Mouse (Mus musculus): ENCODE measurements around the gene Olfr1260.

Gene Olfr1260

DNA sequence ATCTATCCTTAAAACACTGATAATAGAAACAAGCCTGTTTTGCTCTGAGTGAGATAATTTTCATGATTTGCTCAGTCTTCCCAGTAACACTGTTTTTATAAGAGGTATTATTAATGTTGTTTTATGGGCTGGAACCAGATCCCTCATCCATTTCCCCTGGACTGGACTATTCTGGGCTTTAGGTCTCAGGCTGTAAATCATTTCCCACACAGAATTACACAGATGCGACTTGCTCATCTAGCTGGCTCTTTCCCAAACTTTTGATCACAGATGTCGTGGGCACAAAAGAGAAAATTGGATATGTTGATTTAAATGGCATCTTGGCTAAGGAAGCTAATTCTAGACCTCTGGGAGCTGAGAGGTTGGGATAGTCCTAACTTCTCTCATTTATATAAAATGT is at the start of gene Olfr1260:
Gene Olfr1260, plus strand, starts transcription at position 157 of the 400 bp plus-strand sequence.
- no peak for DNase-seq

DNA sequence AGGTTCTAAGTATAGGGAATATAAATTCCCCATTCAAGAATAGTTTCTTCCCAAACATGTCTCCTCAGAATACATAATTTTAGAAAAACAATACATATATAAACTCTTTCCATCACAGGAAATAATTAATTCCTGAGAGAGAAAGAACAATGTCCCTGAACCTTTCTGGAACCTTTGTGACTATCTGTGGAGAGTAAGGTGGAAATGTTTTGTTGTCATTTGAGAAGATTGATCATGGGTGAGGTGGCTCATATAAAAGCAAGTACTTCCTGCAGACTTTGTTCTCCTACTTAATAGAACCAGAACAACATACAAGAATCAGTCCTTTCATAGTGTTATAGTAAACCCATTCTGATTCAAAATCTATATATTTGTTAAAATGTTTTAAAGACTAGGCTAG is 47.1 kb upstream of the Olfr1260 start, which contains the start of gene Olfr1258:
Gene Olfr1258, plus strand, starts transcription at position 301 of the 400 bp plus-strand sequence.
- no peak for DNase-seq

DNA sequence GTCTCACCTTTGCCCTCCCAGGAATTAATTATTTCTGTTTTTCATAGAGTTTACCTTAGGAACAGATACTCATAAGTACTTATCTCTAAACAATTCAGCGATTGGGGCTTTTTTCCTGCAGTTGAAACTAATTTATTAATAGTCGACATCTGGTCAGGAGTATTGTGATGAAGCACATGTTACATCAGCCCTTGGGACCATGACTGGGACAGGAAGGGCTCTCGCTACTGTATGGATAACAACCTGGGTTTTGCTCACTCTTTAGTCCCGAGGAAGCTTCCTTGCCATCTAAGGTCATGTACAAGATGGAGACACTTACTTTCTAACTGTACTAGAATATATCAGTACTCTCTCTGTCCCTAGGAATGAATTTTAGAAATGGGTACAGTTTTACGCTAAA is 25.6 kb upstream of the Olfr1260 start, which contains the start of gene Olfr1259:
Gene Olfr1259, minus strand, starts transcription at position 101 of the 400 bp plus-strand sequence.
- no peak for DNase-seq

DNA sequence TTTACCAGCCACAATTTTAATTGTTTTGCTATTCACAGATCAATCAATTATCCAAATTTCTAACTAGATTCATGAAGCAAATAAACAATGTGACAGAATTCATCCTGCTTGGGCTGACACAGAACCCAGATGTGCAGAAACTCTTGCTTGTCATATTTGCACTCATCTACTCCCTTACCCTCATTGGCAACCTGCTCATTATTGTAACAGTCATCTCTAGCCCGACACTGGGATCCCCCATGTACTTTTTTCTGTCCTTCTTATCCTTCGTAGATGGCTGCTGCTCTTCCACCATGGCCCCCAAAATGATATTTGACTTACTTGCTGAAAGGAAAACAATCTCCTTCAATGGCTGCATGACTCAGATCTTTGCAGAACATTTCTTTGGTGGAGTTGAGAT is 3.6 kb downstream of the Olfr1260 start:
- DNase-seq: no peak

DNA sequence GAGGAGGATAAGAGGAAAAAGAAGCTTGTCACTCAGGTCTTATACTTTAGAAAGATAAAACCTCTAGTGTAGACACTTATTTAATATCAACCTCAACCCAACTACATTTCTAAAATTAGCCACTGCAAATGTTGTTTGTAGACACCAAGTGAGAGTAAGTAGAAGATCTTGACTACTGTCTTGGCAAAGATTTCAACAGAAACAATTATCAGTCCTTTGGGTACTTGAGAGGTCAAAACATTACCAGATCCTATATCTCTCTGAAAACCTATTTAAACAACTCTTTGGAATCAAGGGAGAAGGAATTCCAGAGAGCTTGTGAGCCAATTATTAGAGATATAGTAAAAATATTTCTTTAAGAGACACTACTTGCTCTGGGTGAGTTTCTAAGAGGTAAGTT is 16.8 kb downstream of the Olfr1260 start, which contains the start of gene Olfr1261:
Gene Olfr1261, plus strand, starts transcription at position 301 of the 400 bp plus-strand sequence.
- DNase-seq: no peak

DNA sequence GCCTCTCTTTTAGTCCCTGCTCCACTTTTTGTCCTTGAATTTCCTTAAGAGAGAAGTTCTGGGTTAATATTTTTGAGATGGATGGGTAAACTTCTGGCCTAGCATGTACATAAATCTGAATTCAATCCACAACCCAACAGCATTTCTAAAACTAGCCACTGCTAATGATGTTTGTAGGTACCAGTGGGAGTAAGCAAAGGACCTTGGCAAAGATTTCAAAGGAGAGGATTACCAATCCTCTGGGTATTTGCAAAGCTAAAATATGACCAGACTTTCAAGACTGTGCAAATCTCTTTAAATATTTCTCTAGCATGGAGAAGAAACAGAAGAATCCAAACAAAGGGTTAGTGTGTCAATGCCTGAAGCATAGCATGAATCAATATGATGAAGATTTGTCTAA is 25.7 kb downstream of the Olfr1260 start, which contains the start of gene Olfr1262:
Gene Olfr1262, plus strand, starts transcription at position 301 of the 400 bp plus-strand sequence.
- no peak for DNase-seq

DNA sequence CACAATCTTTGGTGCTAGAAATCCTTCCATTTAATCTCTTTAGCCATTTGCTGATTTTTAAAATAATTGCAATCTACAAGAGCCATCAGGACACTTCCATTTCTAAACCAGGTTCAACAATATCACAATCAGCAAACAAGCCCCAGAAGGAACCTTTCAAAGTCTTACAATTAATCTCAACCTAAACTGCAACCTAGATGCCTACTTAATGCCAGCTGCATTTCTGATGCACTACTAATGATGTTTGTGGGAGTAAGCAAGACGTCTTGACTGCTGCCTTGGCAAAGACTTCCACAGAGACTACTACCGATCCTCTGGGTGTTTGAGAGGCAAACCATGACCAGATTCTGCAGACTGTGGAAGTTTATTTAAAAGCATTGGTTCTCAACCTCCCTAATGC is 37.7 kb downstream of the Olfr1260 start, which contains the start of gene Olfr1263:
Gene Olfr1263, plus strand, starts transcription at position 301 of the 400 bp plus-strand sequence.
- DNase-seq: no peak

DNA sequence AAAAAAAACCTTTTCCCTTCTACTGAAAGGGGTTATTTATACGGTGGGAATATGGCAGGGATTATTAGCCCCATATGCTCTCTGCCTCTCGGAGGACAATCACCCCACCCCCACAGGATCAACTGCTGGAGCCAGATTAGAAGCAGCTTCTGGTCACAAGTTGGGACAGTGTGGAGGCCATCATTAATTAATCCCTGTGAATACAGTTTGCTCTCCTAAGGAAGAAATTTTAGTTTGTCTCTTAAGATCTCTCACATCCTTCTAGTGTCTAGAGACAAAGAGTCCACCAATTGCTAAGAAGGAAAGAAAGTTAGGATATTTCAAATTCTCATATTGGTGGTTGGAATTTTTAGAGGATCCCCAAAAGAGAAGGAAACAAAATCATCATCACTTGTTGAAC is 51.3 kb downstream of the Olfr1260 start, which contains the start of gene Olfr1264:
Gene Olfr1264, minus strand, starts transcription at position 101 of the 400 bp plus-strand sequence.
- DNase-seq: no peak

All from lung, postnatal 14 days (tissue).